Mouse (Mus musculus) bone marrow macrophage, adult 2 months (primary cell): ENCODE data around the gene Dnajc22. TPM values are rescaled to one million over a fixed set of nuclear protein-coding genes. Genes with fewer than 3 reads are reported as not detected.
"Not testable (repeated sequence)": the region's sequence is repeated elsewhere in the genome, so short reads cannot be mapped to it uniquely, and the experiment has no call there.

Source experiments
- H3K27ac ChIP-seq: 2 replicates; pipeline ENCODE4 v1.5.1; 2012; ENCODE audit warnings: low read depth, low read length; ENCODE audit not compliant: insufficient read depth
- H3K4me1 ChIP-seq: 2 replicates; pipeline ENCODE4 v1.6.1; 2012; ENCODE audit warnings: low read length; ENCODE audit not compliant: control insufficient read depth, insufficient read depth
- H3K4me3 ChIP-seq: 2 replicates; pipeline ENCODE4 v1.5.1; 2012; ENCODE audit warnings: mild to moderate bottlenecking, low read length, moderate library complexity; ENCODE audit not compliant: insufficient read depth
- CTCF ChIP-seq: IDR thresholded peaks from 2 replicates; pipeline ENCODE4 v1.5.1; 2012; ENCODE audit warnings: low read depth, mild to moderate bottlenecking, low read length, moderate library complexity
- POLR2A ChIP-seq: IDR thresholded peaks from 2 replicates; pipeline ENCODE4 v1.6.1; 2012; ENCODE audit warnings: mild to moderate bottlenecking, low read depth, low read length, borderline replicate concordance
- polyA plus RNA-seq: library from polyadenylated mRNA; stranded (reverse); fragments of >200 nt; gene quantifications from 2 replicates; pipeline ENCODE4 v1.2.4, GENCODE M21; 2012; ENCODE audit not compliant: missing spikeins, insufficient read depth, insufficient read length

The Dnajc22 gene
- polyA plus RNA-seq = not detected in 2 replicates

DNA sequence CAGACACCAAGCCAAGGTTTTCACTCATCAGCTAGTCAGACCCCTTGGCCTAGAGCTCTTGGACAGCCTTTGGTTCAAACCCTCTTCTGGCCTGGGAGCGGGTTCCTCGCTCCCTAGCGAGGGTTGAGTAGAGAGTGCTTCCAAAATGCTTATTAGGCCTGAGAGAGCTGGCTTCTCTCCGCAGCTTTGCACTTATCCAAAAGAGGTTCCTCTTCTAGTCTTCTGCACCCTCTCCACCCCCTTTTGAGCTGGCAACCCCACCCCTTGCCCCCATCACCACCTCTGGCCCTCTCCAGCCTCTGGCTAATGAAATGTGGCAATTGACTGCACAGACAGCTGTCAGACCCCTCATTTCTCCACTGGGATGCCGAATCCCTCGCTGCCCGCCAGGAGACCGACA lies at the start of gene Dnajc22:
Gene Dnajc22, plus strand, starts transcription at position 301 of the 400 bp plus-strand sequence.
- Histone ChIP-seq H3K4me1 (no peaks in the 10 kb centered on the region), H3K4me3 (peak within 1 kb of the TSS; percentile 63), H3K27ac (no peak within 1 kb of the TSS)
- TF ChIP-seq CTCF = no peak
- no peak for TF ChIP-seq POLR2A

DNA sequence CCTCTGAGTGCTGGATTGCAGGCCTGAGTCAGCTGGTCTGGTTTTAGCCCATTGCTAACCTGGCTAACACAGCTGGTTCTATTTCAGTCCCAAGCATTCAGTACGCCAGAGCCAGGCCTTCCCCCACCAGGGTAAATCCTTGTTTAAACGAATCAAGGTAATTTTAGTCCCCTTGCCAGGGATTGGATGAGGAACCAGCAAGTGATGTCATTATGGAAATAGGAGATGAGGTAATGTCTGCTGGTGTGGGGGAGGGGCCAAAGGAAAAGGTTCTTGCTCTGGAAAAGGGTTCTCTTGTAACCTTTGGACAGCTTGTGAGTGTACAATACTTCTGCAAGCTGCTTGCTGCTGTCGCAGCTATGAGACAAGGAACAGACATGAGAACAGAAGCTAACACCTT lies 48.1 kb upstream of the Dnajc22 start:
- Histone ChIP-seq H3K27ac (no peak overlapping the region), H3K4me3 (no peak overlapping the region), H3K4me1 (peaks cover 23% of the 10 kb centered on the region)
- TF ChIP-seq CTCF (no peak), POLR2A (no peak)

DNA sequence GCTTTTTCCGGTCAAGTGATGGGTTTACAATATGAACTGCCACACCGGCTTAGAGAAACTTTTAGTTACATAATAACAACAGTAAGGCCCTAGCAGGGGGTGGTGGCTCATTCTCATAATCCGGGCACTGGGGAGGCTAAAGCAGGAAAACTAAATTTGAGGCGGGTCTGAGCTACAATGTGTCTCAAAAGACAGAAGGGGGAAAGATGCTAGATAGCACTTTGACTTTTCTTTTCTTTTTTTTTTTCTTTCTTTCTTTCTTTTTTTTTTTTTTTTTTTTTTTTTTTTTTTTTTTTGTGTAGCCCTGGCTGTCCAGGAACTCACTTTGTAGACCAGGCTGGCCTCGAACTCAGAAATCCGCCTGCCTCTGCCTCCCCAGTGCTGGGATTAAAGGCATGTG lies 47.2 kb upstream of the Dnajc22 start:
- H3K4me1 ChIP-seq = peaks cover 28% of the 10 kb centered on the region
- not testable (repeated sequence) for H3K27ac ChIP-seq, H3K4me3 ChIP-seq

DNA sequence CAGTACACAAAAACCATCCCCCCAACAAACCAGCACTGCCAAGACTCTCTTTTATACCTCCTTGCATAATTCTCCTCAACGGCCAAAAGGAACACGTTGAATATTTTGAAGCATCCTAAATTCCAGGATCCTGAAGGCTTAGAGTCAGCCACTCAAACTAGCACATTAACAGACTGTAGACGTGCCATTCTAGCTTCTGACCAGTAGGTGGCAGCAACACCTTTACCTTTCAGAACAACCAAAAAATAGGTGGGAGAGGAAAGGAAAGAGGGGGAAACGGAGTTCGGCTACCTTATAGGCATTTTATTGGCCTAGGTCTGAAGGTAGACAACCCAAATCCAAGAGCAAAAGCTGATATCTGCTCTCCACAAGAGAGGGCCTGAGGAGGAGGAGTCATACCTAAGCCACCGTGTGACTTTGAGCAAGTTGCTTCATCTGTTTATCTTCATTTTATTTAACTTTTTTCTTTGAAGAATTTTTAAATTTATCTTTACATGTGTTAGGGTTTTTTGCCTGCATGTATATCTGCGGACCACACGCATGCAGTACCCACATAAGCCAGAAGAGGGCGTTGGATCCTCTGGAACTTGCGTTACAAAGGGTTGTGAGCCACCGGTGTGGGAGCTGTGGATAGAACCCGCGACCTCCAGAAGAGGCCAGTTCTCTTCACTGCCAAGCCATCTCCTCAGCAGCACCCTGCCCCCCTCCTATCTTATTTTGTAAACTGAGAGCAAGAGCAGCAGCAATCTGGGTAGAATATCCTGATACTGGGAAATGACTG lies 43.3 kb upstream of the Dnajc22 start:
- peaks cover 16% of the 10 kb centered on the region for H3K4me1 ChIP-seq

DNA sequence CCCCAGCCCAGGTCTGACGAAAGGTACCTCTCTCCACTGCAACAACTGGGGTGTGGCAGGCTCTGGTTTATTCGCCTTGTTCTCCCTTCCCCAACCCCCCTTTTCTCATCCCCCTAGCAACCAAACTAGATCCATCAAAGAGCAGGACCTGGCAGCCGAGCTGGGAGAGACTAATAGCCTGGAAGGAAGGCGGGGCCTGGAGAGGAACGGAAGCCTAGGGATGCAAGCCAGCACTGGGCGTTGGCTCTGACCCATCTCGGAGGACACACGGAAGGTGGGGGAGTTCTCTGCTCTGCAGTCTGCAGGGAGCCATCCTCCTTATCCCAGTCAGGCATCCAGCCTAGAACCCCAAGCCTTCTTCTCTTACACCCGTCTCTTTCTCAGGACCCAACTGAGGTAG lies 39.6 kb upstream of the Dnajc22 start:
- no peak overlapping the region for H3K27ac ChIP-seq
- H3K4me1 ChIP-seq = peaks cover 6% of the 10 kb centered on the region
- H3K4me3 ChIP-seq = no peak overlapping the region
- no peak for TF ChIP-seq POLR2A
- TF ChIP-seq CTCF = no peak

More for the DNA sequence above, 43.3 kb upstream of the Dnajc22 start:
- TF ChIP-seq CTCF (peak; percentile 92), POLR2A (no peak)
- no peak overlapping the region for H3K4me3 ChIP-seq
- no peak overlapping the region for H3K27ac ChIP-seq

DNA sequence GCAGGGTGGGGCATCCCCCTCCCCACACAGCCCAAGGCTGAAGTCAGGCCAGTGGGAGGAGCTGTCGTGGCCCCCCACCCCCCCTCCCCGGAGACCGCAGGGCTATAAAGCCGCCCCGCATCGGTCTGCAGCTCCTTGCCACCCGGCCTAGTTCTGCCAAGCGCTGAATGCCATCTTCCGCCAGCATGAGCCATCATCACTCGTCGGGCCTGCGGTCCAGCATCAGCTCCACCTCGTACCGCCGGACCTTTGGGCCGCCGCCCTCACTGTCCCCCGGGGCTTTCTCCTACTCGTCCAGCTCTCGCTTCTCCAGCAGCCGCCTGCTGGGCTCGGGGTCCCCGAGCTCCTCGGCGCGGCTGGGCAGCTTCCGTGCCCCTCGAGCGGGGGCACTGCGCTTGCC lies 37.9 kb upstream of the Dnajc22 start, which contains the start of gene Prph:
Gene Prph, plus strand, starts transcription at position 135 of the 400 bp plus-strand sequence.
- Histone ChIP-seq H3K27ac (no peak within 1 kb of the TSS), H3K4me3 (peak within 1 kb of the TSS; percentile 12), H3K4me1 (peaks cover 6% of the 10 kb centered on the region)
- TF ChIP-seq POLR2A (no peak), CTCF (no peak)

DNA sequence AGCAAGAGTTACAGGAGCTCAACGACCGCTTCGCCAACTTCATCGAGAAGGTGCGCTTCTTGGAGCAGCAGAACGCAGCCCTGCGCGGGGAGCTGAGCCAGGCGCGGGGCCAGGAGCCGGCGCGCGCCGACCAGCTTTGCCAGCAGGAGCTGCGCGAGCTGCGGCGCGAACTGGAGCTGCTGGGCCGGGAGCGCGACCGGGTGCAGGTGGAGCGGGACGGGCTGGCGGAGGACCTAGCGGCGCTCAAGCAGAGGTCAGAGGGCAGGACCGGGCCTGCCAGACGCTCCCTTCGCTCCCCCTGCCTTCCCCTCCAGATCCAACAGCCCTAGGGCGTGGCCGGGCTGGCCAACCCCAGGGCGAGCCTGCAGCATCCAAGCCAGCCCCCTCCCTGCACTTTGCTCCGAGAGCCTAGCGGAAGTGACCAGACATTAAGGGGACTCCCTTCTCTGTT lies 37.4 kb upstream of the Dnajc22 start:
- Histone ChIP-seq H3K4me1 (peaks cover 3% of the 10 kb centered on the region; the same call in 1 of the 2 replicates), H3K27ac (no peak overlapping the region), H3K4me3 (peak overlapping the region; percentile 12)
- TF ChIP-seq CTCF (no peak), POLR2A (no peak)

DNA sequence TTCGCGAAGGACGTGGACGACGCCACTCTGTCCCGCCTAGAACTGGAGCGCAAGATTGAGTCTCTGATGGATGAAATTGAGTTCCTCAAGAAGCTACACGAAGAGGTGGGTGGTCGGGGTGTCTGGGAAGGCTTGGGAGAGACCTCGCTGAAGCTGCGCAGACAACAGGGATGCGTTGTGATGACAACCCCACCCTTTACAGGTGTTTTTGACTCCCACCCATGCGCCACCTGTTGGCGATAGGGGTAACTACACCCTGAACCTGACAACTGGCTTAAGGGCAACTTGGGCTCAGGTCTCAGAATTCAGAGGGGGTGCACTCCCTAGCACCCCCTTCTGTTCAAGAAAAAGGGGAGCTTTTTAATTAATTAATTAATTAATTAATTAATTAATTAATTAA lies 36.6 kb upstream of the Dnajc22 start:
- peak; percentile 93 for TF ChIP-seq CTCF
- TF ChIP-seq POLR2A = no peak
- Histone ChIP-seq H3K4me1 (no peaks in the 10 kb centered on the region), H3K27ac (no peak overlapping the region), H3K4me3 (no peak overlapping the region)

DNA sequence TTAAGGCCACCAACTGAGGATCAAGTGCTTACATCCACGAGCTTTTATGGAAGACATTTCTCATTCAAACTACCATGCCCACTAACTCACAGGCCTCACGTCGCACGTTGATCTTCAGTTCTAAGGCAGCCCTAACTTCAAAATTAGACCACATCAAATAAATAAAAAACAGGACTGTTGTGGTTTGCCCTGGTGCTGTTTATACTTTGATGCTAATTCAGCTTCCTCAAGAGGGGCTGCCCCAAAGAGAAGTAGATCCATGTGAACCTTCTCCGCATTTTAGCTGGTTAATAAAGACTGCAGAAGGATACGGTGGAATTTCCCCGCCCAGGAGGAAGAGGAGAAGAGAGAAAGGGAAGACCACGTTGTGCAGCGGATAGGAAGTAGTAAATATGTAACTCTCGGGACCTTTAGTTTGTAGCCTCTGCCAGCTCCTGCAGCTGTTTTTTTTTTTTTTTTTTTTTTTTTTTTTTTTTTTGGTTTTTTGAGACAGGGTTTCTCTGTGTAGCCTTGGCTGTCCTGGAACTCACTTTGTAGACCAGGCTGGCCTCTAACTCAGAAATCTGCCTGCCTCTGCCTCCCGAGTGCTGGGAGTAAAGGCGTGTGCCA lies 27.3 kb upstream of the Dnajc22 start:
- no peak for TF ChIP-seq POLR2A
- no peak for TF ChIP-seq CTCF

DNA sequence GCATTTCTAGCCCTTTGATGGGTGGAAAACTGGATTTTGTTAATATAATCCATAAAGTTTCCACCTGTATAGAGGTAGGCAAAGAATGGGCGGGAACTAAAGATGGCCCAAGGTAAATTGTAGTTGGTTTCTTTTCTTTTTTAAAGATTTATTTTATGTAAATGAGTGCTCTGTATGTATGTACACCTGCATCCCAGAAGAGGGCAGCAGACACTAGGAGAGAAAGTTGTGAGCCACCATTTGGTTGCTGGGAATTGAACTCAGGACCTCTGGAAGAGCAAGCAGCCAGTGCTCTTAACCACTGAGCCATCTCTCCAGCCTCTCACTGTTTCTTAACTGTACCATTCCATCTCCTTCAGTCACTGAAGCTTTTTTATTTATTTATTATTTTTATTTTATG lies 21.0 kb upstream of the Dnajc22 start:
- TF ChIP-seq POLR2A = no peak
- no peak for TF ChIP-seq CTCF

More for the DNA sequence above, 27.3 kb upstream of the Dnajc22 start:
- no peak overlapping the region for H3K4me3 ChIP-seq
- H3K27ac ChIP-seq = no peak overlapping the region
- peaks cover 6% of the 10 kb centered on the region for H3K4me1 ChIP-seq

More for the DNA sequence above, 21.0 kb upstream of the Dnajc22 start:
- no peak overlapping the region for H3K27ac ChIP-seq
- no peak overlapping the region for H3K4me3 ChIP-seq
- peaks cover 5% of the 10 kb centered on the region for H3K4me1 ChIP-seq
